Mouse (Mus musculus): ENCODE measurements around the gene Tfap2a.

The Tfap2a gene

GRCm38 (mm10) chr13:40704864-40705455 is 33.2 kb downstream of the Tfap2a start:
- Histone ChIP-seq H3K4me3 (replicated peaks; ENCODE audit: low read length) (peak overlapping the region; percentile 74), H3K27me3 (ENCODE audit: insufficient read depth, low read length) (peaks cover 97% of the 10 kb centered on the region), H3K9me3 (ENCODE audit: low read length) (no peaks in the 10 kb centered on the region; the same call in 1 of the 2 replicates), H3K36me3 (ENCODE audit: insufficient read depth, low read length) (no peaks in the 10 kb centered on the region), H3K4me1 (replicated peaks; ENCODE audit: low read depth, low read length) (peaks cover 81% of the 10 kb centered on the region)
- no peak for TF ChIP-seq NANOG (IDR thresholded peaks at IDR 0.05; ENCODE audit: borderline replicate concordance, low read length)
- TF ChIP-seq POU5F1 (IDR thresholded peaks at IDR 0.05; ENCODE audit: borderline replicate concordance, low read length) = no peak
- no peak for TF ChIP-seq CTCF (conservative IDR thresholded peaks at IDR 0.05; ENCODE audit: low read length)

GRCm38 (mm10) chr13:40703982-40704501 is 34.1 kb downstream of the Tfap2a start:
- Histone ChIP-seq H3K4me1 (replicated peaks; ENCODE audit: low read depth, low read length) (peaks cover 74% of the 10 kb centered on the region), H3K4me3 (replicated peaks; ENCODE audit: low read length) (peak overlapping the region; percentile 74)
- TF ChIP-seq NANOG (IDR thresholded peaks at IDR 0.05; ENCODE audit: borderline replicate concordance, low read length) (no peak), CTCF (conservative IDR thresholded peaks at IDR 0.05; ENCODE audit: low read length) (no peak), POU5F1 (IDR thresholded peaks at IDR 0.05; ENCODE audit: borderline replicate concordance, low read length) (no peak)

GRCm38 (mm10) chr13:40703123-40703797 is 34.9 kb downstream of the Tfap2a start:
- Histone ChIP-seq H3K27me3 (ENCODE audit: insufficient read depth, low read length) (peaks cover 87% of the 10 kb centered on the region), H3K9me3 (ENCODE audit: low read length) (no peaks in the 10 kb centered on the region; the same call in 1 of the 2 replicates), H3K4me3 (replicated peaks; ENCODE audit: low read length) (peak overlapping the region; percentile 74), H3K4me1 (replicated peaks; ENCODE audit: low read depth, low read length) (peaks cover 67% of the 10 kb centered on the region), H3K36me3 (ENCODE audit: insufficient read depth, low read length) (no peaks in the 10 kb centered on the region)
- TF ChIP-seq CTCF (conservative IDR thresholded peaks at IDR 0.05; ENCODE audit: low read length) (no peak), NANOG (IDR thresholded peaks at IDR 0.05; ENCODE audit: borderline replicate concordance, low read length) (no peak), POU5F1 (IDR thresholded peaks at IDR 0.05; ENCODE audit: borderline replicate concordance, low read length) (no peak)

More at GRCm38 (mm10) chr13:40703982-40704501, 34.1 kb downstream of the Tfap2a start:
- H3K9me3 ChIP-seq (ENCODE audit: low read length) = no peaks in the 10 kb centered on the region; the same call in 1 of the 2 replicates
- no peaks in the 10 kb centered on the region for H3K36me3 ChIP-seq (ENCODE audit: insufficient read depth, low read length)
- peaks cover 94% of the 10 kb centered on the region for H3K27me3 ChIP-seq (ENCODE audit: insufficient read depth, low read length)

DNA sequence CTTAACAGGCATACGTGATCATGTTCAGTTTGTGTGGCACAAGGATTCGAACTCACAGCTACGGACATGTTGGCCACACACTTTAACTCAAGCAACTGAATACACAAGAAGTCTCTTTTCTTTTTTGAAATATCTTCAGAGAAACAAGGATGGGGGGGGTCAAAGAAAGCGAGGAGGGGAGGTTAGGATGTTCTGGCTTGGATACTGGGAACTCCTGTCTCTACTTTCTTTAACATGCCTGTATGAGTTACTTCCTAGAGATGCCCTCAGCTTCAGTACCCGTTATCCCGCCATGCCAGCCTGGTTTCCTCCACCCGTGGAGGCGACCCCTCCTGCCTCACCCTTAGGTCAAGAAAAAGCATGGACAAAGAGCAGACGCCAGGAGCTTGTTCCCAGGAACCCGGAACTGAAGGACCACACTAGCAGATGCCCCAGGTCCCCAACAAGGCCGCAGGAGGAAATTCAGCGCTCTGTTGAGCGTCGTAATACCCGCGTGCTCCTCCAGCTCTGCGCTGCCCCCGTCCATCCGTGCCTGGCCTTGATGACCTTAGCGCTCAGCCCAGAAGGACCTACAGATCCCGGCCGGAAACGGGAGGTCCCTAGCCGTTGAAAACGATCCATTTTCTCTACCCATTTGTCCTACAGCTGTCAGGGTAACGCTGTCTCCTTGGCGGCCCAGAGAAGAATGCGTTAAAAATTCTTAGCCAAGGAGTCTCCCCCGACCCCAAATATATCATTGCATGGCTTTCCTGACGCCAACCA is 35.6 kb downstream of the Tfap2a start:
- TF ChIP-seq NANOG (IDR thresholded peaks at IDR 0.05; ENCODE audit: borderline replicate concordance, low read length) = no peak
- TF ChIP-seq POU5F1 (IDR thresholded peaks at IDR 0.05; ENCODE audit: borderline replicate concordance, low read length) = no peak
- no peak for TF ChIP-seq CTCF (conservative IDR thresholded peaks at IDR 0.05; ENCODE audit: low read length)
- Histone ChIP-seq H3K4me1 (replicated peaks; ENCODE audit: low read depth, low read length) (peaks cover 60% of the 10 kb centered on the region), H3K9me3 (ENCODE audit: low read length) (no peaks in the 10 kb centered on the region; the same call in 1 of the 2 replicates), H3K4me3 (replicated peaks; ENCODE audit: low read length) (peak overlapping the region; percentile 23; the same call in 1 of the 2 replicates), H3K36me3 (ENCODE audit: insufficient read depth, low read length) (no peaks in the 10 kb centered on the region), H3K27me3 (ENCODE audit: insufficient read depth, low read length) (peaks cover 87% of the 10 kb centered on the region)

DNA sequence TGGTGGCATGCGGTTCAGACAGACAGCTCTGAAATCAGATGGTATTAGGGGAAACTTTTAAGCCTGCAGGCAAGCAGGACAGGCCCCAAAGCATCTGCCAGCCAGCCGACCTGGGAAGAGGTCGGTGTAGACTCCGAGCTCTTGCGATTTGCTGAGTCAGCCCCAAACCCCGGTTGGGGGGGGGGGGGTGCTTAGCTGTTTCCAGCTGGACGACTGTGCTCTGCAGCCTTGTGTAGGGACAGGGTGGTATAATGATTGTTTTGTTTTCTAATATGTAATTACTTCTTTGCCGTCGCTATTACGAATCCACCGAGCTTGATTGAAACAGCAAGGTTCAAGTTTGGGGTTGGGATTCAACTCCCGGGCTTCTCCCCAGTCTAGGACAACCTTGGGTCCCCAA is 36.5 kb downstream of the Tfap2a start:
- Histone ChIP-seq H3K27me3 (ENCODE audit: insufficient read depth, low read length) (peaks cover 82% of the 10 kb centered on the region), H3K9me3 (ENCODE audit: low read length) (no peaks in the 10 kb centered on the region; the same call in 1 of the 2 replicates), H3K4me1 (replicated peaks; ENCODE audit: low read depth, low read length) (peaks cover 52% of the 10 kb centered on the region), H3K4me3 (replicated peaks; ENCODE audit: low read length) (no peak overlapping the region), H3K36me3 (ENCODE audit: insufficient read depth, low read length) (no peaks in the 10 kb centered on the region)
- TF ChIP-seq POU5F1 (IDR thresholded peaks at IDR 0.05; ENCODE audit: borderline replicate concordance, low read length) (no peak), CTCF (conservative IDR thresholded peaks at IDR 0.05; ENCODE audit: low read length) (no peak), NANOG (IDR thresholded peaks at IDR 0.05; ENCODE audit: borderline replicate concordance, low read length) (no peak)

- H3K9me3 ChIP-seq (ENCODE audit: low read length) = peaks cover 12% of the 10 kb centered on the region
- no peaks in the 10 kb centered on the region for H3K4me1 ChIP-seq (replicated peaks; ENCODE audit: low read depth, low read length)
- no peaks in the 10 kb centered on the region for H3K27me3 ChIP-seq (ENCODE audit: insufficient read depth, low read length)
- H3K4me3 ChIP-seq (replicated peaks; ENCODE audit: low read length) = no peak overlapping the region
- TF ChIP-seq CTCF (conservative IDR thresholded peaks at IDR 0.05; ENCODE audit: low read length) = no peak
- TF ChIP-seq POU5F1 (IDR thresholded peaks at IDR 0.05; ENCODE audit: borderline replicate concordance, low read length) = no peak
- TF ChIP-seq NANOG (IDR thresholded peaks at IDR 0.05; ENCODE audit: borderline replicate concordance, low read length) = no peak
- H3K36me3 ChIP-seq (ENCODE audit: insufficient read depth, low read length) = no peaks in the 10 kb centered on the region
These were observed 52.4 kb downstream of the Tfap2a start for GRCm38 (mm10) chr13:40685790-40686189.

GRCm38 (mm10) chr13:40676730-40677129 is 61.4 kb downstream of the Tfap2a start:
- H3K4me3 ChIP-seq (replicated peaks; ENCODE audit: low read length) = no peak overlapping the region
- H3K27me3 ChIP-seq (ENCODE audit: insufficient read depth, low read length) = no peaks in the 10 kb centered on the region; the same call in 1 of the 2 replicates
- 0 out of 2 replicates have a peak, but pooled peaks cover 5% of the 10 kb centered on the region for H3K4me1 ChIP-seq (replicated peaks; ENCODE audit: low read depth, low read length)
- peaks cover 73% of the 10 kb centered on the region for H3K9me3 ChIP-seq (ENCODE audit: low read length)
- no peak for TF ChIP-seq NANOG (IDR thresholded peaks at IDR 0.05; ENCODE audit: borderline replicate concordance, low read length)
- H3K36me3 ChIP-seq (ENCODE audit: insufficient read depth, low read length) = no peaks in the 10 kb centered on the region
